Mouse (Mus musculus): ENCODE measurements around the gene Gm11627. TPM values are rescaled to one million over a fixed set of nuclear protein-coding genes. Genes with fewer than 3 reads are reported as not detected.

Gm11627 gene
- polyA plus RNA-seq, 1 experiment from 2014 or later: 18.9 TPM

DNA sequence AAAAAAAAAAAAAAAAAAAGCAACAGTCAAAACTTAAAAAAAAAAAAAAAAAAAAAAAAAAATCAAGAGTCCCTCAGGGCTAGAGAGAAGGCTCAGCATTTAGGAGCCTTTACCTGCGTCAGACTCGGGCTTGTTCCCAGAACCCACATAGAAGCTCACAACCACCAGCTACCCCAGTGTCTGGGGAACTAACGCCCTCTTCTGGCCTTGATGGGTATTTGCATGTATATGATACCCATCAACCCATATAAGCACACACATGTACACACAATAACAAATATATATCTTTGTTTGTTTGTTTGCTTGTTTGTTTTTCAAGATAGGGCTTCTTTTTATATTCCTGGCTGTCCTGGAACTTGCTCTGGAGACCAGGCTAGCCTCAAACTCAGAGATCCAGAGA is 8.3 kb upstream of the Gm11627 start:
- Histone ChIP-seq H3K36me3 (ENCODE audit: control insufficient read depth, insufficient read depth, low read length) (no peaks in the 10 kb centered on the region), H3K9ac (replicated peaks; ENCODE audit: low read depth, low read length) (no peak overlapping the region), H3K27me3 (ENCODE audit: control insufficient read depth, insufficient read depth, low read length) (no peaks in the 10 kb centered on the region), H3K4me3 (ENCODE audit: low read depth, low read length) (no peak overlapping the region), H3K4me1 (ENCODE audit: control insufficient read depth, insufficient read depth, low read length) (peaks cover 5% of the 10 kb centered on the region), H3K27ac (ENCODE audit: low read length) (no peak overlapping the region), H3K9me3 (ENCODE audit: control insufficient read depth, low read depth, low read length) (no peaks in the 10 kb centered on the region; the same call in 1 of the 2 replicates), H3K4me2 (replicated peaks; ENCODE audit: low read depth, low read length) (no peak overlapping the region)
- 77% methylated on average over 3 of the region's 3 CpGs for WGBS
- ATAC-seq (ENCODE audit: insufficient number of reproducible peaks, insufficient read depth, low FRiP score, low read depth): no peak

DNA sequence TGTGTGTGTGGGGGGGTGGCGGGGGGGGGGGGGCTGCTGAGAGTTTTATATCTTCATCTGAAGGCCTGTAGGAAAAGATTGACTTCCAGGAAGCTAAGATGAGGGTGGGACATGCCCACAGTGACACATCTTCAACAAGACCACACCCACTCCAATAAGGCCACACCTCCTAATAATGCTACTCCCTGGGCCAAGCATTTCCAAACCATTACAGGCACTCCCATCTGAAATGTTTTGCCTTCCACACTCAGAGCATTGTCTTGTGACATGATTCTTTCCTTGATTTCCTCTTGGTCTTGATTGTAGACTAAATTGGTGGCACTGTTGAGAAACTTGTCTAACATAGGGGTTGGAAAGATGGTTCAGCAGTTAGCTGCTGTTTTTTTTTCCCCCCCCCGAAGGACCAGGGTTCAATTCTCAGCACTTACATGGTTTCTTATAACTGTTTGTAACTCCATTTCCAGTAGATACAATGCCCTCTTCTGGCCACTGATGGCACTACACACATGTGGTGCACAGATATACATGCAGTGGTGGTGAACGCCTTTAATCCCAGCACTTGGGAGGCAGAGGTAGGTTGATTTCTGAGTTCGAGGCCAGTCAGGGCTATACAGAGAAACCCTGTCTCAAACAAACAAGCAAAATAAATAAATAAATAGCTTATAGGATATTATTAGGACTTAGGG is 7.3 kb upstream of the Gm11627 start:
- Histone ChIP-seq H3K9ac (replicated peaks; ENCODE audit: low read depth, low read length) (no peak overlapping the region), H3K9me3 (ENCODE audit: control insufficient read depth, low read depth, low read length) (no peaks in the 10 kb centered on the region; the same call in 1 of the 2 replicates), H3K4me3 (ENCODE audit: low read depth, low read length) (no peak overlapping the region), H3K36me3 (ENCODE audit: control insufficient read depth, insufficient read depth, low read length) (no peaks in the 10 kb centered on the region), H3K4me2 (replicated peaks; ENCODE audit: low read depth, low read length) (no peak overlapping the region), H3K27ac (ENCODE audit: low read length) (no peak overlapping the region), H3K4me1 (ENCODE audit: control insufficient read depth, insufficient read depth, low read length) (peaks cover 15% of the 10 kb centered on the region), H3K27me3 (ENCODE audit: control insufficient read depth, insufficient read depth, low read length) (no peaks in the 10 kb centered on the region)
- 94% methylated on average over 4 of the region's 4 CpGs for WGBS
- no peak for ATAC-seq (ENCODE audit: insufficient number of reproducible peaks, insufficient read depth, low FRiP score, low read depth)

DNA sequence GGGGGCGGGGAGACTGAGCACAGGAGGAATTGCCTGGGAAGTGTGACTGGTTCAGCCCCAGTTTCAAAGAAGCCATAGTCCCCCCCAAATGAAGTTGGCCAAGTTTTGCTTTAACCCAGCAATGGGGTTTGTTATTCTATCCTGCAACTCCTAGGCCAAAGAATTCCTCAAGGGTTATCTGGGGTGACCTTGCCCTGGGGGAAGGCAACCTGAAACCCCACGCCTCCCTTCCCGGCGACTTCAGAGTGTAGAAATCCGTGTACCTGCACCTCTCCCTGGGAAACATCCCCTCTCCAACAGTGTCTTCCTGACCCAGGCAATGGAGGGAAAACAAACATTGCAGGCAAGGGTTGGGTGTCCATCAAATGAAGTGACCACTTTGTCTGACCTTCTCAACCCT is 3.5 kb upstream of the Gm11627 start:
- WGBS: 11% methylated on average over 5 of the region's 5 CpGs
- H3K27me3 ChIP-seq (ENCODE audit: control insufficient read depth, insufficient read depth, low read length): no peaks in the 10 kb centered on the region
- no peaks in the 10 kb centered on the region; the same call in 1 of the 2 replicates for H3K9me3 ChIP-seq (ENCODE audit: control insufficient read depth, low read depth, low read length)
- H3K36me3 ChIP-seq (ENCODE audit: control insufficient read depth, insufficient read depth, low read length): no peaks in the 10 kb centered on the region
- H3K4me1 ChIP-seq (ENCODE audit: control insufficient read depth, insufficient read depth, low read length): peaks cover 26% of the 10 kb centered on the region
- H3K4me3 ChIP-seq (ENCODE audit: low read depth, low read length): no peak overlapping the region
- H3K27ac ChIP-seq (ENCODE audit: low read length): peak overlapping the region; percentile 87
- H3K4me2 ChIP-seq (replicated peaks; ENCODE audit: low read depth, low read length): no peak overlapping the region
- no peak overlapping the region for H3K9ac ChIP-seq (replicated peaks; ENCODE audit: low read depth, low read length)
- ATAC-seq (ENCODE audit: insufficient number of reproducible peaks, insufficient read depth, low FRiP score, low read depth): no peak

DNA sequence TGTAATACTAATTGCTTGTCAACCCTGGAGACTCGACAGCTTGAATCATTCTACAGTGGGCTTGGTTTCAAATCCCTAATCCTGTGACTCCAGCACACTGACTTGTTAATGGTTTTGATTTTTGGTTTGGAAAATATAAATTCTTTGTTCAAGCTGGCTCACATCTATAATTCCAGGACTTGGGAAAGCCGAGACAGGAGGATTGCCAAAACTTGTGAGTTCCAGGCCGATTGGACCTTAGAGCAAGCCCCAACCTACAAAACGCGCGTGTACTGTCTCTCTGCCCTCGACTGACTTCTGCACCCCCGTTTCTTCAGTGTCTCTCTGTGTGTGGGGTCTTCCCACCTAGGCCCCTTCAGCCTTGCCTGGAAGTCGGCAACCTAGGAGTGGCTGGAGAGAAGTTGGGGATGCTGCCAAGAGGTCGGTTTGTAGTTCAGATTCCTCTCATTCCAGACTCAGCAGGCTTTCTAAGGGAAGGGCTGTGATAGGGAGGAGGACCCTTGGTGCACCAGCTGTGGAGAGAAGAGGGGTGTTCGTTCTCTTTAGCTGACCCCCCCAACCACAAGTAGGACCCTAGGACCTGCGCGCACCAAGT is 2.9 kb upstream of the Gm11627 start:
- H3K27me3 ChIP-seq (ENCODE audit: control insufficient read depth, insufficient read depth, low read length): no peaks in the 10 kb centered on the region
- no peak overlapping the region for H3K4me2 ChIP-seq (replicated peaks; ENCODE audit: low read depth, low read length)
- no peaks in the 10 kb centered on the region; the same call in 1 of the 2 replicates for H3K9me3 ChIP-seq (ENCODE audit: control insufficient read depth, low read depth, low read length)
- H3K4me3 ChIP-seq (ENCODE audit: low read depth, low read length): no peak overlapping the region
- H3K4me1 ChIP-seq (ENCODE audit: control insufficient read depth, insufficient read depth, low read length): peaks cover 26% of the 10 kb centered on the region
- H3K9ac ChIP-seq (replicated peaks; ENCODE audit: low read depth, low read length): no peak overlapping the region
- peak overlapping the region; percentile 87 for H3K27ac ChIP-seq (ENCODE audit: low read length)
- 20% methylated on average over 13 of the region's 13 CpGs for WGBS
- peak; percentile 25; the same call in 1 of the 2 replicates for ATAC-seq (ENCODE audit: insufficient number of reproducible peaks, insufficient read depth, low FRiP score, low read depth)
- H3K36me3 ChIP-seq (ENCODE audit: control insufficient read depth, insufficient read depth, low read length): no peaks in the 10 kb centered on the region

DNA sequence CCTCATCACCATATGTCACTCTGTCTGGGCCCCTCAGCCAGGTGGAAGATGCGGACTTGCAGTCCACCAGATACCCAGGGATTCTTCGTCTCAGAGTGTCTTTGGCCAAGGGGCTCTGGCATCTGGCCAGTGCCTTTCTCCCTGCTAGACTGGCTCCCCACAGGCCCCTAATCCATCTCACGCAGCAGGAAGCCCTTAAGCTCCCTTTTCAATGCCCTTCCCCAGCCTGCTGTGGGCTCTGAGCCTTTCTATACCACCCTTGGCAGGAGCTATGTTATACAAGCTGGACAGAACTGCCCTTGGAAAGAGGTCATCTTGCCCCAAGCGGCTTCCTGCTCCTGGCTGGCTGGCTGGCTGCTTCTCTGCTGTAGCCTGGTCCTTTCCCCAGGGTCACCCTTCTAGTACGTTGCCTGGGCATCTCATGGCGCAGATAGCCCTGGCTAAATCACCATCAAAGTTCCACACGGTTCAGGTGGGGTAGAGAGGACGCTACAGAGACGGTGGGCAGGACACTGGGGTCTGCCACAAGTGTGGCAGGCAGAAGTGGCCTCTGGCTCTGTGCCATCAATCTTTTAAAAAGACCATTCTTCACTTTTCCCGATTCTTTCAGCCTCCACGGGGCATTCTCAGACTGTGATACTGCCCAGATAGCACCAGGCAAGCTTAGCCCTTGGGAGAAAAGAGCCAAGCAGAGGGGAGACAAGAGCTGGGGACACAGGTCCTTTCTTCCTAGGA is 2.2 kb upstream of the Gm11627 start:
- Histone ChIP-seq H3K4me1 (ENCODE audit: control insufficient read depth, insufficient read depth, low read length) (peaks cover 26% of the 10 kb centered on the region), H3K4me3 (ENCODE audit: low read depth, low read length) (no peak overlapping the region), H3K27me3 (ENCODE audit: control insufficient read depth, insufficient read depth, low read length) (no peaks in the 10 kb centered on the region), H3K27ac (ENCODE audit: low read length) (peak overlapping the region; percentile 87), H3K36me3 (ENCODE audit: control insufficient read depth, insufficient read depth, low read length) (no peaks in the 10 kb centered on the region), H3K9me3 (ENCODE audit: control insufficient read depth, low read depth, low read length) (no peaks in the 10 kb centered on the region; the same call in 1 of the 2 replicates), H3K9ac (replicated peaks; ENCODE audit: low read depth, low read length) (no peak overlapping the region), H3K4me2 (replicated peaks; ENCODE audit: low read depth, low read length) (no peak overlapping the region)
- no peak for ATAC-seq (ENCODE audit: insufficient number of reproducible peaks, insufficient read depth, low FRiP score, low read depth)
- WGBS: 25% methylated on average over 11 of the region's 11 CpGs

DNA sequence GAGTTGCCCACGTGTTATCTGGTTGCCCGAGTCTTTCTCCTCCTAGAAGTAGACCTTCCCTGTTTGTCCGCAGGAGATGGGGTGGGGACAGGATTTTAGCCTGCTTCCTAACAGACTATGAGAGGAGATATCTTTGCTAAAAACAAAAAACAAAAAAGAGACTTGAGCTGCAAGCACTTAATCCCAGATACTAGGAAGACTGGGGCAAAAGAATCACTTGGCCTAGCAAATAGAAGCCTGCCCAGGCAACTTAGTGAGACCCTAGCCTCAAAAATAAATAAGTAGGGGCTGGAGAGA is 721 bp upstream of the Gm11627 start:
- Histone ChIP-seq H3K4me3 (ENCODE audit: low read depth, low read length) (peak overlapping the region; percentile 41), H3K9me3 (ENCODE audit: control insufficient read depth, low read depth, low read length) (no peaks in the 10 kb centered on the region), H3K9ac (replicated peaks; ENCODE audit: low read depth, low read length) (peak overlapping the region; percentile 63; the same call in 1 of the 2 replicates), H3K4me1 (ENCODE audit: control insufficient read depth, insufficient read depth, low read length) (peaks cover 26% of the 10 kb centered on the region), H3K4me2 (replicated peaks; ENCODE audit: low read depth, low read length) (peak overlapping the region; percentile 51), H3K36me3 (ENCODE audit: control insufficient read depth, insufficient read depth, low read length) (no peaks in the 10 kb centered on the region), H3K27me3 (ENCODE audit: control insufficient read depth, insufficient read depth, low read length) (no peaks in the 10 kb centered on the region), H3K27ac (ENCODE audit: low read length) (peak overlapping the region; percentile 96)
- no peak for ATAC-seq (ENCODE audit: insufficient number of reproducible peaks, insufficient read depth, low FRiP score, low read depth)
- 60% methylated on average over 3 of the region's 3 CpGs for WGBS

DNA sequence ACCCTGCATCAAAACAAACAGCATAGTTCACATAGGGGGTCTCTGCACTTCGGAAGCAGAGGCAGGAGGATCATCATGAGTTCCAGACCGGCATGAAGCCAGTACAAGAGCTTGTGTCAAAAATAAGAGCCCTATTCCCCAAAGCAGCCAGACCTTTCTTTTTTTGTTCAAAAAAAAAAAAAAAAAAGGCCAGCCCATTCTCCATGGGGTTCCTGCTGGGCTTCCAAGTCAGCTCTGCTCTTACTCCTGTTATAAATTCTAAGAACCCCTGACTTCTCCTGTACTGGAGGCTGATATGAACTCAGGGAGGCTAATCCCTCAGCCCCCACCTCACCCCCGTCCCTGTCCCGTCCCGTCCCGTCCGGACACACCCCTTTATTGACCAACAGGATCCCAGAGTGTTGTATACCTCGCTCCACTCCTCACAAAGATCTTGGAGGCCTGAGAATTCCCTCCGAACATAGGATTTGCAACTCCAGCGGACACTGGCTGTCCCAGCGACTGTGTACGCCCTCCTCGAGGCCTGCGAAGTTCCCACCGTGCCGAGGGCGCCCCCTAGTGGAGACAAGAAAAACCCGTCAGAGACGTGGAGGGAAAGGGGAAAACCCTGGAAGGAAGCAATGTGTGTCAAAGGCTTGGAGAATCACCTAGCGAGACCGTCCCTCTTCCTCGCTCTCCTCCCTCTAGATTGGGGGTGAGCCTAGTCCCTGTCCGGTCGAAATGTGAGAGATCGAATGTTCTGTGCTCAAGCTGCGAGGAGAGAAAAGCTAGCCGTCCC is 731 bp downstream of the Gm11627 start:
- H3K36me3 ChIP-seq (ENCODE audit: control insufficient read depth, insufficient read depth, low read length): no peaks in the 10 kb centered on the region
- peak overlapping the region; percentile 96 for H3K27ac ChIP-seq (ENCODE audit: low read length)
- H3K9me3 ChIP-seq (ENCODE audit: control insufficient read depth, low read depth, low read length): no peaks in the 10 kb centered on the region
- H3K4me1 ChIP-seq (ENCODE audit: control insufficient read depth, insufficient read depth, low read length): peaks cover 26% of the 10 kb centered on the region
- H3K4me3 ChIP-seq (ENCODE audit: low read depth, low read length): peak overlapping the region; percentile 41
- no peaks in the 10 kb centered on the region for H3K27me3 ChIP-seq (ENCODE audit: control insufficient read depth, insufficient read depth, low read length)
- peak overlapping the region; percentile 28 for H3K9ac ChIP-seq (replicated peaks; ENCODE audit: low read depth, low read length)
- H3K4me2 ChIP-seq (replicated peaks; ENCODE audit: low read depth, low read length): peak overlapping the region; percentile 51
- WGBS: 10% methylated on average over 27 of the region's 27 CpGs
- ATAC-seq (ENCODE audit: insufficient number of reproducible peaks, insufficient read depth, low FRiP score, low read depth): peak; percentile 47; the same call in 1 of the 2 replicates

DNA sequence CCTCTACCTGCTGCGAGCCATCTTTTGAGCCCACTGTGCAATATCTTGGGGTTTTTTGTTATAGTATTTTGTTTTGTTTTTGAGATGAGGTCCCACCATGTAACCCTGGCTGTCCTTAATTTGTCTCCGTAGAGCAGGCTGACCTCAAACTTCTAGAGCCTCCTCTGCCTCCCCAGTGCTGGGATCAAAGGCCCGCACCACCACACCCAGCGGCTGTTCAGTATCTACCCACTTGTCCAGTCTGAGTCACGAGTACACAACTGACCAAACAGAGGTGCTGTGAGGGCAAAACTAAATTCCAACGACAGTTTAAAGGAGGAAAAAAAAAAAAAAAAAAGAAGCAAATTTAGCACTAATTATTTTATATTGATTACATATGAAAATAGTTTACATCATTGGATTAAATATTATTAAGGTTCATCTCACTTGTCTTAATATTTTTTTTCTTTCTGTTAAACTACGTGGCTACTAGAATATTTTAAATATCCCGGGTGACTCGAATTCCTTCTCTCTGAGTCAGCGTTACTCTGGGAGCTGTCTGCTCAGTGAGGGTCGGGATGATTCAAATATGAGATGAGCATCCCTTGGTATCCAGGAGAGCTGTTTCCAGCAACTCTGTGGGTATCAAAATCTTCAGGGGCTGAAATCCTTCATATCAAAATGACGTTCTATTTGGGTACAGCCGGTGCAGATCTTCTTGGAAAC is 3.1 kb downstream of the Gm11627 start:
- no peaks in the 10 kb centered on the region for H3K27me3 ChIP-seq (ENCODE audit: control insufficient read depth, insufficient read depth, low read length)
- H3K9ac ChIP-seq (replicated peaks; ENCODE audit: low read depth, low read length): no peak overlapping the region
- no peak overlapping the region for H3K4me3 ChIP-seq (ENCODE audit: low read depth, low read length)
- peaks cover 7% of the 10 kb centered on the region for H3K4me1 ChIP-seq (ENCODE audit: control insufficient read depth, insufficient read depth, low read length)
- H3K4me2 ChIP-seq (replicated peaks; ENCODE audit: low read depth, low read length): no peak overlapping the region
- no peaks in the 10 kb centered on the region for H3K36me3 ChIP-seq (ENCODE audit: control insufficient read depth, insufficient read depth, low read length)
- no peaks in the 10 kb centered on the region for H3K9me3 ChIP-seq (ENCODE audit: control insufficient read depth, low read depth, low read length)
- H3K27ac ChIP-seq (ENCODE audit: low read length): no peak overlapping the region
- WGBS: 45% methylated on average over 13 of the region's 13 CpGs
- no peak for ATAC-seq (ENCODE audit: insufficient number of reproducible peaks, insufficient read depth, low FRiP score, low read depth)

Measured in stomach, embryonic 14.5 days (tissue).